Mouse (Mus musculus): ENCODE results near the gene Col25a1. TPM values are rescaled to one million over a fixed set of nuclear protein-coding genes. Genes with fewer than 3 reads are reported as not detected.

Col25a1 gene
- 13.5 and 14.8 TPM in 2 replicates for polyA plus RNA-seq (2015; fragmentation: Nextera tagmentation; extraction: Ambion mirVana)

GRCm38 (mm10) chr3:130131201-130131600 lies at the start of gene Col25a1:
TSS of gene Col25a1 (plus strand) at chr3:130131501.
- ATAC-seq (ENCODE audit: insufficient number of reproducible peaks, insufficient read depth, low FRiP score, low TSS enrichment, low read depth) = no peak
- Histone ChIP-seq H3K36me3 (no peaks in the 10 kb centered on the region), H3K4me1 (peaks cover 22% of the 10 kb centered on the region), H3K27me3 (no peaks in the 10 kb centered on the region), H3K27ac (peak within 1 kb of the TSS; percentile 49; the same call in 1 of the 2 replicates), H3K9ac (no peak within 1 kb of the TSS), H3K9me3 (no peaks in the 10 kb centered on the region), H3K4me2 (peak within 1 kb of the TSS; percentile 29), H3K4me3 (no peak within 1 kb of the TSS)
- WGBS = 86% methylated on average over 8 of the region's 8 CpGs

GRCm38 (mm10) chr3:130083312-130083711 lies 48.0 kb upstream of the Col25a1 start:
- H3K4me1 ChIP-seq = peaks cover 17% of the 10 kb centered on the region
- H3K9ac ChIP-seq = no peak overlapping the region
- 0 out of 2 replicates have a peak, but pooled peaks cover 3% of the 10 kb centered on the region for H3K9me3 ChIP-seq
- H3K27me3 ChIP-seq = peaks cover 9% of the 10 kb centered on the region
- no peak overlapping the region for H3K4me3 ChIP-seq
- H3K4me2 ChIP-seq = no peak overlapping the region
- no peak for ATAC-seq (ENCODE audit: insufficient number of reproducible peaks, insufficient read depth, low FRiP score, low TSS enrichment, low read depth)
- no peak overlapping the region for H3K27ac ChIP-seq
- H3K36me3 ChIP-seq = no peaks in the 10 kb centered on the region
- WGBS = 51% methylated on average over 2 of the region's 2 CpGs

- H3K4me3 ChIP-seq = no peak overlapping the region
- peak; percentile 88 for ATAC-seq (ENCODE audit: insufficient number of reproducible peaks, insufficient read depth, low FRiP score, low TSS enrichment, low read depth)
- 0 out of 2 replicates have a peak, but pooled peaks cover 3% of the 10 kb centered on the region for H3K9me3 ChIP-seq
- 24% methylated on average over 13 of the region's 13 CpGs for WGBS
- no peak overlapping the region for H3K9ac ChIP-seq
- H3K4me1 ChIP-seq = peaks cover 17% of the 10 kb centered on the region
- H3K27ac ChIP-seq = peak overlapping the region; percentile 45; the same call in 1 of the 2 replicates
- H3K4me2 ChIP-seq = peak overlapping the region; percentile 43
- H3K36me3 ChIP-seq = no peaks in the 10 kb centered on the region
- peaks cover 23% of the 10 kb centered on the region for H3K27me3 ChIP-seq
Observed at GRCm38 (mm10) chr3:130086372-130087080, 44.8 kb upstream of the Col25a1 start.

- Histone ChIP-seq H3K9ac (no peak overlapping the region), H3K4me3 (no peak overlapping the region), H3K36me3 (no peaks in the 10 kb centered on the region), H3K4me1 (peaks cover 17% of the 10 kb centered on the region), H3K4me2 (peak overlapping the region; percentile 43), H3K27ac (no peak overlapping the region), H3K27me3 (peaks cover 23% of the 10 kb centered on the region), H3K9me3 (0 out of 2 replicates have a peak, but pooled peaks cover 3% of the 10 kb centered on the region)
- WGBS = 65% methylated on average over 9 of the region's 9 CpGs
- ATAC-seq (ENCODE audit: insufficient number of reproducible peaks, insufficient read depth, low FRiP score, low TSS enrichment, low read depth) = no peak
Observed at GRCm38 (mm10) chr3:130087466-130087865, 43.8 kb upstream of the Col25a1 start.

- no peak overlapping the region for H3K4me2 ChIP-seq
- no peak overlapping the region for H3K27ac ChIP-seq
- peaks cover 20% of the 10 kb centered on the region for H3K27me3 ChIP-seq
- WGBS = 93% methylated on average over 9 of the region's 9 CpGs
- H3K9ac ChIP-seq = no peak overlapping the region
- peaks cover 17% of the 10 kb centered on the region for H3K4me1 ChIP-seq
- no peak for ATAC-seq (ENCODE audit: insufficient number of reproducible peaks, insufficient read depth, low FRiP score, low TSS enrichment, low read depth)
- no peak overlapping the region for H3K4me3 ChIP-seq
- H3K9me3 ChIP-seq = 0 out of 2 replicates have a peak, but pooled peaks cover 3% of the 10 kb centered on the region
- no peaks in the 10 kb centered on the region for H3K36me3 ChIP-seq
Observed at GRCm38 (mm10) chr3:130088654-130089053, 42.6 kb upstream of the Col25a1 start.

GRCm38 (mm10) chr3:130090460-130090859 lies 40.8 kb upstream of the Col25a1 start:
- H3K9ac ChIP-seq = no peak overlapping the region
- 83% methylated on average over 9 of the region's 9 CpGs for WGBS

GRCm38 (mm10) chr3:130094125-130094704 lies 37.1 kb upstream of the Col25a1 start:
- ATAC-seq (ENCODE audit: insufficient number of reproducible peaks, insufficient read depth, low FRiP score, low TSS enrichment, low read depth) = no peak
- no peak overlapping the region for H3K4me2 ChIP-seq
- H3K4me1 ChIP-seq = no peaks in the 10 kb centered on the region; the same call in 1 of the 2 replicates
- H3K9ac ChIP-seq = no peak overlapping the region
- no peak overlapping the region for H3K27ac ChIP-seq
- WGBS = 67% methylated on average over 5 of the region's 5 CpGs
- no peak overlapping the region for H3K4me3 ChIP-seq
- no peaks in the 10 kb centered on the region for H3K36me3 ChIP-seq
- H3K27me3 ChIP-seq = peaks cover 13% of the 10 kb centered on the region
- H3K9me3 ChIP-seq = no peaks in the 10 kb centered on the region

More at GRCm38 (mm10) chr3:130090460-130090859, 40.8 kb upstream of the Col25a1 start:
- Histone ChIP-seq H3K4me2 (no peak overlapping the region), H3K27me3 (peaks cover 20% of the 10 kb centered on the region), H3K4me3 (no peak overlapping the region), H3K9me3 (no peaks in the 10 kb centered on the region), H3K27ac (no peak overlapping the region), H3K4me1 (peaks cover 17% of the 10 kb centered on the region), H3K36me3 (no peaks in the 10 kb centered on the region)
- ATAC-seq (ENCODE audit: insufficient number of reproducible peaks, insufficient read depth, low FRiP score, low TSS enrichment, low read depth) = no peak

- no peak overlapping the region for H3K4me2 ChIP-seq
- ATAC-seq (ENCODE audit: insufficient number of reproducible peaks, insufficient read depth, low FRiP score, low TSS enrichment, low read depth) = no peak; the same call in 1 of the 2 replicates
- no peak overlapping the region for H3K27ac ChIP-seq
- no peaks in the 10 kb centered on the region for H3K36me3 ChIP-seq
- no peaks in the 10 kb centered on the region for H3K9me3 ChIP-seq
- no peak overlapping the region for H3K4me3 ChIP-seq
- peaks cover 9% of the 10 kb centered on the region for H3K27me3 ChIP-seq
- no peaks in the 10 kb centered on the region; the same call in 1 of the 2 replicates for H3K4me1 ChIP-seq
- 38% methylated on average over 5 of the region's 5 CpGs for WGBS
- H3K9ac ChIP-seq = no peak overlapping the region
Observed at GRCm38 (mm10) chr3:130095160-130095781, 36.0 kb upstream of the Col25a1 start.

GRCm38 (mm10) chr3:130103486-130103885 lies 27.8 kb upstream of the Col25a1 start:
- Histone ChIP-seq H3K4me2 (no peak overlapping the region), H3K4me1 (no peaks in the 10 kb centered on the region), H3K9me3 (no peaks in the 10 kb centered on the region), H3K27me3 (no peaks in the 10 kb centered on the region), H3K4me3 (no peak overlapping the region), H3K27ac (no peak overlapping the region), H3K36me3 (no peaks in the 10 kb centered on the region), H3K9ac (no peak overlapping the region)
- WGBS = 73% methylated on average over 8 of the region's 8 CpGs
- no peak for ATAC-seq (ENCODE audit: insufficient number of reproducible peaks, insufficient read depth, low FRiP score, low TSS enrichment, low read depth)

GRCm38 (mm10) chr3:130104471-130104870 lies 26.8 kb upstream of the Col25a1 start:
- Histone ChIP-seq H3K27me3 (no peaks in the 10 kb centered on the region), H3K4me3 (no peak overlapping the region), H3K4me1 (no peaks in the 10 kb centered on the region), H3K9me3 (no peaks in the 10 kb centered on the region), H3K9ac (no peak overlapping the region), H3K4me2 (no peak overlapping the region), H3K36me3 (no peaks in the 10 kb centered on the region), H3K27ac (no peak overlapping the region)
- 59% methylated on average over 9 of the region's 9 CpGs for WGBS
- no peak for ATAC-seq (ENCODE audit: insufficient number of reproducible peaks, insufficient read depth, low FRiP score, low TSS enrichment, low read depth)

- Histone ChIP-seq H3K4me2 (no peak overlapping the region), H3K27me3 (no peaks in the 10 kb centered on the region), H3K4me3 (no peak overlapping the region), H3K9ac (no peak overlapping the region), H3K36me3 (no peaks in the 10 kb centered on the region), H3K4me1 (no peaks in the 10 kb centered on the region), H3K9me3 (no peaks in the 10 kb centered on the region), H3K27ac (no peak overlapping the region)
- no peak for ATAC-seq (ENCODE audit: insufficient number of reproducible peaks, insufficient read depth, low FRiP score, low TSS enrichment, low read depth)
- WGBS = 75% methylated on average over 6 of the region's 6 CpGs
Observed at GRCm38 (mm10) chr3:130116886-130117285, 14.4 kb upstream of the Col25a1 start.
